Mouse (Mus musculus) left cerebral cortex, adult 18-20 months (tissue): ENCODE data around the gene Plpp7. TPM values are rescaled to one million over a fixed set of nuclear protein-coding genes. Genes with fewer than 3 reads are reported as not detected.

Experiments used
- DNase-seq, 2 experiments: peaks; one replicate each; pipeline ENCODE4 v3.0.0; 2021 to 2022; ENCODE audit warnings: low spot score in 2 of 2, mixed read lengths in 1 of 2
- total RNA-seq, 2 experiments: library from RNA; stranded (reverse); gene quantifications; 2 replicates each; pipeline ENCODE4 v1.2.3; 2021

Plpp7 gene
- total RNA-seq, 2 experiments from 2014 or later: 27.1 to 32.4 TPM

- DNase-seq: no peak
Measured at GRCm38 (mm10) chr2:32068811-32069607, 26.3 kb upstream of the Plpp7 start.

- DNase-seq: no peak
Measured at GRCm38 (mm10) chr2:32070747-32071146, 24.6 kb upstream of the Plpp7 start.

GRCm38 (mm10) chr2:32074404-32074803, 20.9 kb upstream of the Plpp7 start:
- DNase-seq: no peak

GRCm38 (mm10) chr2:32075368-32075767, 20.0 kb upstream of the Plpp7 start:
- no peak for DNase-seq

- DNase-seq: no peak
Measured at GRCm38 (mm10) chr2:32077744-32078143, 17.6 kb upstream of the Plpp7 start.

- DNase-seq: no peak
Measured at GRCm38 (mm10) chr2:32078522-32078921, 16.8 kb upstream of the Plpp7 start.

- no peak for DNase-seq
Measured at GRCm38 (mm10) chr2:32079191-32079725, 16.1 kb upstream of the Plpp7 start.

- no peak for DNase-seq
Measured at GRCm38 (mm10) chr2:32080681-32081080, 14.6 kb upstream of the Plpp7 start.

GRCm38 (mm10) chr2:32081296-32081929, 13.9 kb upstream of the Plpp7 start:
- no peak for DNase-seq

GRCm38 (mm10) chr2:32082229-32082628, 13.1 kb upstream of the Plpp7 start:
- DNase-seq: no peak

GRCm38 (mm10) chr2:32083159-32084011, 11.9 kb upstream of the Plpp7 start:
- peak; percentile 37 to 47 for DNase-seq

GRCm38 (mm10) chr2:32084111-32084871, 11.0 kb upstream of the Plpp7 start, which contains the start of gene Fam78a:
Gene Fam78a, minus strand, starts transcription at chr2:32084857.
- peak; percentile 34 to 59 for DNase-seq

GRCm38 (mm10) chr2:32084872-32085199, 10.5 kb upstream of the Plpp7 start:
- DNase-seq: no peak

GRCm38 (mm10) chr2:32085231-32085630, 10.1 kb upstream of the Plpp7 start:
- no peak for DNase-seq

- no peak for DNase-seq
Measured at GRCm38 (mm10) chr2:32087606-32088005, 7.7 kb upstream of the Plpp7 start.

GRCm38 (mm10) chr2:32088372-32088981, 6.9 kb upstream of the Plpp7 start:
- DNase-seq: peak; percentile 67 to 80

- no peak for DNase-seq
Measured at GRCm38 (mm10) chr2:32089606-32090005, 5.7 kb upstream of the Plpp7 start.

- DNase-seq: no peak
Measured at GRCm38 (mm10) chr2:32090145-32090544, 5.2 kb upstream of the Plpp7 start.

GRCm38 (mm10) chr2:32091956-32092355, 3.4 kb upstream of the Plpp7 start:
- no peak for DNase-seq

- DNase-seq: no peak
Measured at GRCm38 (mm10) chr2:32094001-32094707, 1.2 kb upstream of the Plpp7 start.
